ENCODE assay signal across 8 mouse cellular contexts in genomic region chr2:181592231-181593041, GRCm38 (mm10). TPM values are rescaled to one million over a fixed set of nuclear protein-coding genes. Genes with fewer than 3 reads are reported as not detected.
A peak's percentile ranks its signal among the peaks of the same experiment; 100 is the strongest.
DNase-seq lines count a peak whose midpoint lies in the region; ATAC-seq and TF ChIP-seq lines count a peak whose summit lies in the region.

TSS of gene Zfp512b (minus strand) at chr2:181592803.

- peak within 1 kb of the TSS; percentile 88 for H3K4me2 ChIP-seq in lung, postnatal 0 days (replicated peaks; ENCODE audit: low read depth, low read length)

- no peaks in the 10 kb centered on the region for H3K9me3 ChIP-seq in MEL (replicated peaks; ENCODE audit: insufficient read depth, low read length)
- no peaks in the 10 kb centered on the region for H3K9me3 ChIP-seq in lung, postnatal 0 days (ENCODE audit: low read length)

- H3K4me1 ChIP-seq in MEL (ENCODE audit: control insufficient read depth in 1 of 2, insufficient read depth in 2 of 2, low read length in 2 of 2) = peaks cover 3 to 21% of the 10 kb centered on the region in 2 experiments
- H3K4me1 ChIP-seq in lung, postnatal 0 days (ENCODE audit: insufficient read depth, low read depth, low read length) = peaks cover 13% of the 10 kb centered on the region; the same call in 1 of the 2 replicates

- peak; percentile 82 to 88 for TF ChIP-seq POLR2A in MEL (IDR thresholded peaks at IDR 0.05; ENCODE audit: control insufficient read depth in 1 of 2, insufficient read depth in 1 of 2, low read depth in 1 of 2, low read length in 2 of 2, poor library complexity in 1 of 2)

- H3K27ac ChIP-seq in MEL (ENCODE audit: control insufficient read depth, low read depth, low read length) = peak within 1 kb of the TSS; percentile 90
- peak within 1 kb of the TSS; percentile 91 for H3K27ac ChIP-seq in lung, postnatal 0 days (ENCODE audit: low read length)

- no peak for TF ChIP-seq RAD21 in MEL (IDR thresholded peaks at IDR 0.05; ENCODE audit: low read depth, low read length)

- no peaks in the 10 kb centered on the region for H3K27me3 ChIP-seq in MEL (ENCODE audit: control insufficient read depth in 1 of 2, insufficient read depth in 2 of 2, low read length in 2 of 2)
- no peaks in the 10 kb centered on the region for H3K27me3 ChIP-seq in lung, postnatal 0 days (replicated peaks; ENCODE audit: insufficient read depth, low read length)

- no peak for TF ChIP-seq CTCF in MEL (IDR thresholded peaks at IDR 0.05 in 2 of 3, conservative IDR thresholded peaks at IDR 0.05 in 1 of 3; ENCODE audit: control insufficient read depth in 1 of 3, insufficient read depth in 1 of 3, low read depth in 2 of 3, low read length in 3 of 3, poor library complexity in 1 of 3, severe bottlenecking in 1 of 3)
- TF ChIP-seq CTCF in lung, postnatal 0 days (IDR thresholded peaks at IDR 0.05) = 0 out of 2 replicates have a peak, but pooled peaks have one; percentile 15

- TF ChIP-seq EP300 in MEL (IDR thresholded peaks at IDR 0.05; ENCODE audit: low read depth in 1 of 2, low read length in 2 of 2) = no peak
- no peak for TF ChIP-seq EP300 in lung, postnatal 0 days (IDR thresholded peaks at IDR 0.05)

- peak within 1 kb of the TSS; percentile 74 to 98 for H3K4me3 ChIP-seq in MEL (ENCODE audit: control insufficient read depth in 1 of 2, insufficient read depth in 1 of 2, low read depth in 2 of 2, low read length in 2 of 2)
- H3K4me3 ChIP-seq in lung, postnatal 0 days (ENCODE audit: low read depth, low read length) = peak within 1 kb of the TSS; percentile 90

- under 1% methylated on average over 39 of the region's 97 CpGs for WGBS in lung, postnatal 0 days

- peak within 1 kb of the TSS; percentile 81 for H3K9ac ChIP-seq in MEL (ENCODE audit: control insufficient read depth, low read depth, low read length, poor library complexity, severe bottlenecking)
- H3K9ac ChIP-seq in lung, postnatal 0 days (replicated peaks; ENCODE audit: low read depth) = peak within 1 kb of the TSS; percentile 88

- peak in 1 of 2 experiments; percentile 24; a peak in 2 of 4 replicates for ATAC-seq in hematopoietic stem cell, adult 5-6 weeks (replicated peaks in 1 of 2; ENCODE audit: insufficient read depth in 1 of 2, low FRiP score in 2 of 2, low TSS enrichment in 1 of 2, low read depth in 1 of 2, poor library complexity in 2 of 2, severe bottlenecking in 2 of 2)
- peak; percentile 87 for ATAC-seq in lung, postnatal 0 days

- DNase-seq in MEL (ENCODE audit: low read depth, low spot score) = peak; percentile 83
- peak; percentile 86 for DNase-seq in cerebellum, adult 11-12 months
- peak; percentile 68 for DNase-seq in forelimb bud, embryonic 11.5 days (ENCODE audit: low read depth, low spot score)
- DNase-seq in layer of hippocampus, adult 9-11 months = peak; percentile 57
- peak; percentile 78 for DNase-seq in lung, postnatal 0 days (ENCODE audit: low spot score)
- DNase-seq in ovary, postnatal 10 days (ENCODE audit: low spot score) = peak; percentile 57
- DNase-seq in urinary bladder, postnatal 14 days (ENCODE audit: low spot score) = peak; percentile 68

- H3K79me2 ChIP-seq in MEL (ENCODE audit: control insufficient read depth, insufficient read depth, low read length, poor library complexity) = peaks cover 14% of the 10 kb centered on the region

- H3K36me3 ChIP-seq in MEL (ENCODE audit: control insufficient read depth in 1 of 2, insufficient read depth in 2 of 2, low read length in 2 of 2) = peaks cover 0 to 10% of the 10 kb centered on the region in 2 experiments; a peak in 3 of 4 replicates
- H3K36me3 ChIP-seq in lung, postnatal 0 days (ENCODE audit: insufficient read depth, low read length) = 0 out of 2 replicates have a peak, but pooled peaks cover 8% of the 10 kb centered on the region

TF ChIP-seq in MEL, 35 proteins besides CTCF, POLR2A, EP300 and RAD21:
- peak; percentile 77 for TF ChIP-seq HCFC1 (IDR thresholded peaks at IDR 0.05; ENCODE audit: low read depth, low read length)
- TF ChIP-seq CHD1 (IDR thresholded peaks at IDR 0.05; ENCODE audit: low read depth, low read length) = no peak
- peak; percentile 91 for TF ChIP-seq CHD2 (IDR thresholded peaks at IDR 0.05; ENCODE audit: low read length)
- peak; percentile 64 for TF ChIP-seq MAX (IDR thresholded peaks at IDR 0.05; ENCODE audit: low read length)
- 0 out of 2 replicates have a peak, but pooled peaks have one; percentile 21 for TF ChIP-seq ELF1 (IDR thresholded peaks at IDR 0.05; ENCODE audit: low read depth, low read length)
- TF ChIP-seq NELFE (IDR thresholded peaks at IDR 0.05; ENCODE audit: low read depth, low read length) = peak; percentile 67; the same call in 1 of the 2 replicates
- peak; percentile 39; the same call in 1 of the 2 replicates for TF ChIP-seq MYB (IDR thresholded peaks at IDR 0.05; ENCODE audit: low read depth, low read length)
- peak; percentile 78; the same call in 1 of the 2 replicates for TF ChIP-seq MAZ (IDR thresholded peaks at IDR 0.05; ENCODE audit: low read depth, low read length)
- TF ChIP-seq MXI1 (IDR thresholded peaks at IDR 0.05; ENCODE audit: low read depth, low read length) = peak; percentile 50; the same call in 1 of the 2 replicates
- peak; percentile 33; the same call in 1 of the 2 replicates for TF ChIP-seq MYC (IDR thresholded peaks at IDR 0.05; ENCODE audit: low read depth, low read length)
- peak; percentile 12; the same call in 1 of the 2 replicates for TF ChIP-seq TCF12 (IDR thresholded peaks at IDR 0.05; ENCODE audit: low read depth, low read length)
- no peak for TF ChIP-seq SMC3 (IDR thresholded peaks at IDR 0.05; ENCODE audit: low read depth, low read length)
- TF ChIP-seq GATA1 (IDR thresholded peaks at IDR 0.05; ENCODE audit: low read depth, low read length) = no peak
- peak; percentile 88 for TF ChIP-seq ZMIZ1 (IDR thresholded peaks at IDR 0.05; ENCODE audit: low read depth, low read length)
- peak; percentile 67 for TF ChIP-seq NRF1 (IDR thresholded peaks at IDR 0.05; ENCODE audit: insufficient read depth, low read depth, low read length, poor library complexity, severe bottlenecking)
- peak; percentile 7; the same call in 1 of the 2 replicates for TF ChIP-seq ETS1 (IDR thresholded peaks at IDR 0.05; ENCODE audit: low read depth, low read length)
- TF ChIP-seq POLR2AphosphoS5 (IDR thresholded peaks at IDR 0.05; ENCODE audit: borderline replicate concordance, low read depth, low read length) = no peak
- TF ChIP-seq POLR2AphosphoS2 (IDR thresholded peaks at IDR 0.05; ENCODE audit: low read length) = peak; percentile 76; the same call in 1 of the 2 replicates

RNA-seq across cellular contexts. Expression of gene Zfp512b, which starts in this region (rescaled TPM):
- total RNA-seq in MEL (2012; rRNA removed) = 13.4 and 15.5 TPM in 2 replicates
- polyA plus RNA-seq in MEL (2012; ENCODE audit: insufficient read depth in 1 of 2, insufficient read length in 2 of 2, low read depth in 1 of 2, low replicate concordance in 2 of 2, missing spikeins in 1 of 2) = 10 to 100 TPM in 1 of 2 experiments, not detected in 1; 37.6 TPM
- total RNA-seq in hematopoietic stem cell, adult 5-6 weeks (2017) = 17.1 and 40.2 TPM in 2 replicates
- 21.8 and 24.4 TPM in 2 replicates for polyA plus RNA-seq in lung, postnatal 0 days (2015; fragmentation: Nextera tagmentation; extraction: Ambion mirVana)
